Mouse (Mus musculus): Measurements from ENCODE around the gene Scmh1. TPM values are rescaled to one million over a fixed set of nuclear protein-coding genes. Genes with fewer than 3 reads are reported as not detected.
"Not testable (repeated sequence)": the region's sequence is repeated elsewhere in the genome, so short reads cannot be mapped to it uniquely, and the experiment has no call there.

The Scmh1 gene
- total RNA-seq (2021) = 10 to 100 TPM; 39.0 to 39.8 TPM
- long read RNA-seq, experiment 1, partial matches to known transcripts = 6 of 17 reads
- long read RNA-seq, experiment 1, other reads (novel, unspliced or antisense) = 6 of 17 reads
- long read RNA-seq, experiment 2, partial matches to known transcripts = 4 of 15 reads
- long read RNA-seq, experiment 2, other reads (novel, unspliced or antisense) = 8 of 15 reads

DNA sequence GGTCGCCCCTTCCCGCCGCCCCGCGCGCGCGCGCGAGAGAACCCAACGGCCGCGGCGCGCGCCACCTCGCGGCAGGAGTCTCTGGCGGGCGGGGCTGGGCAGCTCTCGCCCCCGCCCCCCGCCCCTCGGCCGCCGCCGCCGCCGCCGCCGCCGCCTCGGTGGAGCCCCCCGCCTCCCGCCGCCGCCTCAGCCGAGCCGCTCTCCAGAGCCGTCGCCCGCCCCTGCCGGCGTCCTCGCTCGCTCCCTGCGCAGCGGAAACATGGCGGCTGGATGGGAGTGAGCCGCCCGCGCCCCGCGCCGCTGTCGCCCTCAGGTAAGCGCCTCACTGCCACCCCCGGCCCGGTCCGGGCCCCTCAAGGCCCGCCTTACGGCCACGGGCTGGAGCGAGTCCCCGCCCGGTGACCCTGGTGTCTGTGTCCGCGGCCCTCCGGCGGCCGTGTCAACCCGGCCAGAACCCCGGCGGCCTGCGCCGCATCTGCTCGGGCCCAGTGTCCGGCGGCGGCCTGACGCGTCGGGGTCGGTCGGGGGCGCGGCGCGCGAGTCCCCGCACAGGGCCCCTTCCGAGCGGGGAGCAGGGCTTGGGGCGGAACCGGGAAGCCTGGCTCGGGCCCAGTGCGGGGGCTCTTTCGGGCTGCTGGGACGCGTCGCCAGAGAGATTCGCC, at the start of gene Scmh1:
TSS of gene Scmh1 (plus strand) at position 138 of the 662 bp plus-strand sequence.
- DNase-seq = peak; percentile 74

- no peak for DNase-seq
These were observed 45.0 kb upstream of the Scmh1 start for GRCm38 (mm10) chr4:120360011-120360521.

DNA sequence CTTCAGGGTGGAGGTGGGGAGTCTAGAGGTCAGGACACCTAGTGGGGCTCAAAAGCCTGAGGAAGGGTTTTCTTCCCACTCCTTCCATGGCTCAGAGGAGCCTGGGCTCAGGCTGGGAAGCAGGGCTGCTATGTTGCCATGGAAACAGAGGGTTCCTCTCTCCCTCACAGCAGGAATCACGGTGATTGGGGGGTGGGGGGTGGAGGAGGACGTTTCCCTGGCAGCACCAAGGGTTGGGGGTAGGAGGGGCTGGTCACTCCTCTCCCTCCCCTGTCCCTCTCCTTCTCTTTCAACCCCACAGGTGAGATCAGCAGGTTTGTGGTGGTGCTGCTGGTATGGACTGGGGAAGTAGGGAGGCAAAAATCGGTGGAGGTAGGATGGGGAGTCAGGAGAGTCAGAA, 40.4 kb upstream of the Scmh1 start:
- no peak for DNase-seq

- DNase-seq = no peak
These were observed 39.6 kb upstream of the Scmh1 start for GRCm38 (mm10) chr4:120365456-120365855.

DNA sequence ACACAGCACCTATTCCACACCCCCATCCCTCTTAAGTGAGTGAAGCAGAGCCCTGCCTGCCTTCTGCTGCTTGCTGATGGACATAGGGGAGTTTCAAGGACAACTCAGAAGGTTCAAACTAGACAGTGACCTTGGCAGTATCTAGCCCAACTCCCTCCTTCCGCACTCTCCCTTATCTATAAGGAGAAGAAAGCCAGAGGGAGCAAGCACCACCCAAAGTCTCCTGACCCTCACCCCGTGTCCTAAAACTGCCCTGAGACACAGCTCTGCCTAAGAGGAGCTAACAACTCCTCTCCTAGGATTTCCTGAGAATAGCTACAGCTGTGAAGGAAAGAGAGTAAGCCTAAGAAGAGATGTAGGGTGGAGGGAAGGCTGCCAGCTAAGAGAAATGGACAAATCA, 37.0 kb upstream of the Scmh1 start:
- DNase-seq = no peak

GRCm38 (mm10) chr4:120368663-120369062, 36.4 kb upstream of the Scmh1 start:
- peak; percentile 62 for DNase-seq

DNA sequence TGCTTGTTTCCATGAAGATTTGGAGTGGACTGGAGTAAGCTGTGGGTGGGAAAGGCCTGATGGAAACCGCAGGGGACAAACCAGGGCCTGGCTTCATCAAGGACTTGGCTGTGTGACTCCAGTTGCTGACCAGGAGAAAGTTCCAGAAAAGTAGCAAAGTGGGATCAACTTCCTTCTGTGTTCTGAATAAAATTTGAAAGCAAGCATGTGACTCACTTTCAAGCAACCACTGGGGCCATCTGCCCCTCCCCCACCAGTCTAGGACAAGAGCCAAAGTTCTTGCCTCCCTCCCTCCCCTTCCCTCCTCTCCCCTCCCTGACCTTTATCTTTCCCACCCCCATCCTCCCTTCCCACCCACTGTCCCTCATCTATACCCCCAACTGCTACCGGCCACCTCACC, 35.9 kb upstream of the Scmh1 start:
- peak; percentile 59 for DNase-seq

DNA sequence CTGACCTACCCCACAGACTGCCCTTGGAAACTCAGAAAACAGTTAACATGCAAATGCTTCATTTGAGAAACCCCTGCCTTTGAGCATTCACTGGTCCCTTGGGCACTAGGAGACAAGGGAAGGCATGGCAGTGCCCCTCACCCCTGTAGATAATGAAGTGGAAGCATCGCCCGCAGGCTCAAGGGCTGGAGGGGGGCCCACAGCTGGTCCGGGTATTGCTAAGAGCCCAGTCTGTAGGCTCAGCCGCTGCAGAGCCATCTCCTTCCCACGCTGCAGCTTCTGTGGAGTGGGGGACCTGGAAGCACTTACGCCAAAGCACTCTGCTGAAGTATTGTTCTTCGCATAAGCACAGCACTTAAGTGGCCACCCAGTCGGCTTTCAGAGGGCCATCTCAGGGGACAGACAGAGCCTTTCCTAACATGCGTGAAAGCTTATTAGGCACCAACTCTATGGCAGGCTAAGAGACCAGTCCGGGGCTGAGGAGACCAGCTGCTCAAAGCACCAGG, 35.2 kb upstream of the Scmh1 start:
- peak; percentile 21 for DNase-seq

DNA sequence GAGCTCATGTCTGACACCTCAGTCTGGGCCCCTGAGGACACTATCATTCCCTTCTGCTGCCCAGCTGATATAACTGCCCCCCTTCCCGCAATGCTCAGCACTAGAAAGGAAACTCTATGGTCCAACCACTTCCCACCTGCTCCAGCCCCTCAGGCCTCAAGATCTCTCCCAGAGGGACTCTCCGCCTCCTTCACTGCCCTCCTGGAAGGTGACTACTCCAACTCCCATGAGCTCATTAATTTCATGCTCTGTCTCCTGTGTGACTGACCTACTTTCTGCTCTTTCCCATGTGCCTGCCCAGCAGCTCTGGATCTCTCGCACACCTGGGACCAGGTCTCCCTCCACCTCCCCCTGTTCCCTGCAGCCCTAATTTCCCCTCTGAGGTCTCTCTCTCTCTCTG, 32.2 kb upstream of the Scmh1 start:
- no peak for DNase-seq

- DNase-seq = no peak
These were observed 31.3 kb upstream of the Scmh1 start for GRCm38 (mm10) chr4:120373813-120374212.

GRCm38 (mm10) chr4:120380811-120381391, 24.2 kb upstream of the Scmh1 start:
- peak; percentile 66 for DNase-seq

DNA sequence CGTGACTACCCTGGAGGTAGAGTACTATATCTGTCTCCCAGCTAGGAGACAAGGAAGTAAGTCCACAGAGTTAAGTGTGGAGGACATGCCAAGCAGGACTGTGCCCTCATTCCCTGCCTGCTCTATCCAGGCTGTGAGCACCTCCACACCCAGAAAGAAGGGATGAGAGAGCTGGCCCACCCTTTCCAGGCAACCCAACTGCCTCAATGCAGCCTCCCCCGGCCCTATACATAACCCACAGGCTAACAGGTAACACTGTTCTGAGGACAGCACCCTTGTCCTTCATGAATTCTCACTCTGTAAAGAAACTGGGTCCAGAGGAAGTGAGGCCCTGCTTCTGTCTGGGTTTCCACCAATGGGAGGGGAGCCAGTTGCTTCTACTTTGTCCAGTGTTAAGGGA, 19.6 kb upstream of the Scmh1 start:
- DNase-seq = no peak

DNA sequence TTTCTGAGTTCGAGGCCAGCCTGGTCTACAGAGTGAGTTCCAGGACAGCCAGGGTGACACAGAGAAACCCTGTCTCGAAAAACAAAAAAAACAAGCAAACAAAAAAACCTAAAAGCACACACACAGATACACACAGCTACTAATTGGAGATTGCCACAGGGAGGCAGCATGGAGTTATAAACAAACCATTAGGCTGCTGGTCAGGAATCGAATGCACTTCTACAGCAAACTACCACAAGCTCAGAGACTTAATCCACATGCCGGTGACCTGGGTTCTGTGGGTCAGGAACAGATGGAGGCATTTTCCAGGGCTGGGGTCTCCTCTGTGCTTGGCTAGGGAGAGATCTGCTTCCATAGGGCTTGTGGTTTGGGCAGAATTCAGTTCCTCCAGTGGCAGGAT, 17.6 kb upstream of the Scmh1 start:
- DNase-seq = no peak

- no peak for DNase-seq
These were observed 17.1 kb upstream of the Scmh1 start for GRCm38 (mm10) chr4:120387968-120388367.

- DNase-seq = no peak
These were observed 16.0 kb upstream of the Scmh1 start for GRCm38 (mm10) chr4:120388998-120389542.

GRCm38 (mm10) chr4:120389546-120389945, 15.5 kb upstream of the Scmh1 start:
- DNase-seq = no peak

DNA sequence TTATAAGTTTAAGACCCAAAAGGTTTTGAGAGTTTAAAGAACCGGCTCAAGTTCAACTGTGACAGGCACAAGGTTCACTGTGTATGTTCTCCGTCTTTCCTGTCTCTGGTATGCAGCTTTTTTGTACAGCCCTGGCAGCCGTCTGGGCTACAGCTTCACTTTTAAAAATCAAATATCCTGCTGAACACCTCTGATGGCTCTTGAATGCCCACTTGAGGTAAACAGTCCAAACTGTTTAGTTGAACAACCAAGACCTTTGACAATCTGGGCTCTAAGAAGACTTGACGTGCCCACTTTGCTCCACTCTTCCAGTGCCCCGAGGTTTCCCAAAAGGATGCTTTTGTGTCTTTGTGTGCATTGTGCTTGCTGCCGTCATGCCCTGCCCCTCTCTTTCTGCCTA, 13.5 kb upstream of the Scmh1 start:
- DNase-seq = no peak

GRCm38 (mm10) chr4:120392341-120392740, 12.7 kb upstream of the Scmh1 start:
- no peak for DNase-seq

GRCm38 (mm10) chr4:120392748-120393147, 12.3 kb upstream of the Scmh1 start:
- DNase-seq = no peak

DNA sequence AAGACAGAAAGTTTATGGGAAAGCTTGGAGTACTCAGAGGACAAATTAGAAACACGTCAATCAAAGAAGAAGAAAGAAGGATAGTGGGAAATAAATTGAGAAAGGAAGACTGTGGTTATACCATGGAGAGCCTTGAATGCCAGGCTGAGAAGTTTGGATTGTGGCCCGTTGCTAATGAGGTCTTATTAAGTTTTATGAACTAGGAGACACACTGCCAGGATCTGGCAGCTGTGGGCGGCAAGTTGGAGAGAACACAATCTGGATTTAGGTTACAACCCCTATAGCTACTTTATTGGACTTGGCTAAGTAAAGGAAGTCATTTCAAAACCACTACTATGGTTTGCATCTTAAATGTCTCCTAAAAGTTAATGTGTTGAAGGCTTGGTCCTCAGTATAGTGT, 4.8 kb upstream of the Scmh1 start:
- no peak for DNase-seq

- DNase-seq = not testable (repeated sequence)
These were observed 3.0 kb upstream of the Scmh1 start for GRCm38 (mm10) chr4:120402105-120402504.

DNA sequence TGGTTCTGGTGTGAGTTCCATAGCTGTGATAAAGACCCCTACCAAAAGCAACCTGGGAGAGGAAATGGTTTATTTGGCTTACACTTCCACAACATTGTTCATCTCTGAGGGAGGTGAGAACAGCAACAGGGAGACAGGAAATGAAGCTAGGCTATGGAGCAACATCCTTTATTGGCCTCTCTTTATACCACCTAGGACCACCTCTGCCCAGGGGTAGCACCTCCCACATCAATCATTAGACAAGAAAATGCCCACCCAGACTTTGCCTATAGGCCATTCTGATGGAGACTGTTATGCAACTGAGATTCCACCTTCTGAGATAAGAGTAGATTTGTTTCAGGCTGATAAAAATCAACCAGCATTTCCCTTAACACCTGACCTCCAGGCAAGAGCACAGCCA, 834 bp upstream of the Scmh1 start:
- DNase-seq = no peak

DNA sequence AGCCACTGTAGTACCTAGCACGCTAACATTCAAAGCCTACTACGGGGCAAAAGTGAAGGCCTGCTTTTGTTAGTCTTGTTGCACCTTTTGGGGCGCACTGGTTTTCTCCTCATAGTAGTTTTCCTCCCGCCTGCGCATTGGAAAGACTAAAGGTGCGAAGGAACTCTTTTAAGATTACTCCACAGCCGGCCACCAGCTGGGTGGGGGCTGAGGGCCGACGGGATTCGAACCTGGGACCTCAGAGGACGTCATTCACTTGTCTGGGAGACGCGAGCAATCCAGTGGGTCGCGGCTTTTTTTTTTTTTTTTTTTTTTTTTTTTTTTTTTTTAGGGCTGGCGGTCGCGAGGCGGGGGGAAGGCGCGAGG, 320 bp upstream of the Scmh1 start:
- DNase-seq = no peak
